Mouse (Mus musculus) MEL (cell line): ENCODE measurements at regions not wholly inside any gene's neighbourhood (a gene's known extent, or its start where the extent isn't known, plus 50 kb on each side); places are given as distances from the start of the nearest gene placed in this dataset.

Experiments used
- DNase-seq: peaks from one replicate; pipeline ENCODE4 v3.0.0; 2011; ENCODE audit warnings: low read depth, low spot score
- H3K27ac ChIP-seq: 2 replicates; pipeline ENCODE4 v1.5.1; 2012; ENCODE audit warnings: low read depth, mild to moderate bottlenecking, control low read depth, low read length, moderate library complexity; ENCODE audit not compliant: control insufficient read depth
- H3K27me3 ChIP-seq, 2 experiments: fragments of 150-350 bp in 1 of 2; sonication (generic) in 1 of 2; 2 replicates each; pipeline ENCODE4 v1.6.1; 2012; ENCODE audit warnings: low read length in 2 of 2, mild to moderate bottlenecking in 2 of 2, improper control_type of control experiment in 1 of 2, moderate library complexity in 1 of 2; ENCODE audit not compliant: insufficient read depth in 2 of 2, control insufficient read depth in 1 of 2
- H3K36me3 ChIP-seq, 2 experiments: 2 replicates each; pipeline ENCODE4 v1.6.1; 2012 to 2014; ENCODE audit warnings: low read length in 2 of 2, improper control_type of control experiment in 1 of 2, inconsistent platforms in 1 of 2, mild to moderate bottlenecking in 1 of 2; ENCODE audit not compliant: insufficient read depth in 2 of 2, control insufficient read depth in 1 of 2
- H3K4me1 ChIP-seq, 2 experiments: fragments of 150-350 bp in 1 of 2; sonication (generic) in 1 of 2; 2 replicates each; pipeline ENCODE4 v1.6.1; 2012; ENCODE audit warnings: low read length in 2 of 2, improper control_type of control experiment in 1 of 2, mild to moderate bottlenecking in 1 of 2; ENCODE audit not compliant: insufficient read depth in 2 of 2, control insufficient read depth in 1 of 2
- H3K4me3 ChIP-seq, 2 experiments: fragments of 150-350 bp in 1 of 2; sonication (generic) in 1 of 2; 2 replicates each; pipeline ENCODE4 v1.5.1; 2012; ENCODE audit warnings: low read depth in 2 of 2, low read length in 2 of 2, mild to moderate bottlenecking in 2 of 2, moderate library complexity in 2 of 2, control low read depth in 1 of 2, improper control_type of control experiment in 1 of 2; ENCODE audit not compliant: control insufficient read depth in 1 of 2, insufficient read depth in 1 of 2
- H3K79me2 ChIP-seq: 2 replicates; pipeline ENCODE4 v1.6.1; 2012; ENCODE audit warnings: mild to moderate bottlenecking, low read length, moderate library complexity; ENCODE audit not compliant: control insufficient read depth, poor library complexity, insufficient read depth
- H3K9ac ChIP-seq: 2 replicates; pipeline ENCODE4 v1.6.1; 2012; ENCODE audit warnings: low read depth, mild to moderate bottlenecking, control low read depth, low read length, moderate library complexity; ENCODE audit not compliant: control insufficient read depth, poor library complexity, severe bottlenecking
- H3K9me3 ChIP-seq: fragments of 150-350 bp; sonication (generic); replicated peaks from 2 replicates; pipeline ENCODE4 v1.6.1; 2012; ENCODE audit warnings: mild to moderate bottlenecking, low read length, improper control_type of control experiment, moderate library complexity; ENCODE audit not compliant: insufficient read depth
- BHLHE40 ChIP-seq: IDR thresholded peaks from 2 replicates; pipeline ENCODE4 v1.6.1; 2012; ENCODE audit warnings: low read depth, mild to moderate bottlenecking, inconsistent platforms, low read length, improper control_type of control experiment, borderline replicate concordance
- CTCF ChIP-seq, 3 experiments: IDR thresholded peaks in 2 of 3; conservative IDR thresholded peaks in 1 of 3; 2 replicates each; pipeline ENCODE4 v1.5.1; 2011 to 2012; ENCODE audit warnings: low read length in 3 of 3, low read depth in 2 of 3, mild to moderate bottlenecking in 2 of 3, improper control_type of control experiment in 1 of 3, inconsistent platforms in 1 of 3, mixed read lengths in 1 of 3, moderate library complexity in 1 of 3; ENCODE audit not compliant: control insufficient read depth in 1 of 3, insufficient read depth in 1 of 3, poor library complexity in 1 of 3, severe bottlenecking in 1 of 3
- E2F4 ChIP-seq: IDR thresholded peaks from 2 replicates; pipeline ENCODE4 v1.6.1; 2011; ENCODE audit warnings: low read depth, low read length, improper control_type of control experiment, borderline replicate concordance
- HCFC1 ChIP-seq: IDR thresholded peaks from 2 replicates; pipeline ENCODE4 v1.6.1; 2012; ENCODE audit warnings: low read depth, mild to moderate bottlenecking, inconsistent platforms, low read length, improper control_type of control experiment, moderate library complexity
- JUND ChIP-seq: IDR thresholded peaks from 2 replicates; pipeline ENCODE4 v1.6.1; 2011; ENCODE audit warnings: low read depth, mild to moderate bottlenecking, improper control_type of control experiment, low read length
- MAFK ChIP-seq: IDR thresholded peaks from 2 replicates; pipeline ENCODE4 v1.6.1; 2011; ENCODE audit warnings: low read depth, mild to moderate bottlenecking, low read length, improper control_type of control experiment, borderline replicate concordance
- MAX ChIP-seq: IDR thresholded peaks from 2 replicates; pipeline ENCODE4 v1.6.1; 2011; ENCODE audit warnings: low read length, improper control_type of control experiment
- MEF2A ChIP-seq: IDR thresholded peaks from 2 replicates; pipeline ENCODE4 v1.6.1; 2014; ENCODE audit warnings: low read depth, mild to moderate bottlenecking, inconsistent platforms, low read length, improper control_type of control experiment; ENCODE audit not compliant: poor library complexity, insufficient replicate concordance, severe bottlenecking; ENCODE audit errors: extremely low read depth
- MXI1 ChIP-seq: IDR thresholded peaks from 2 replicates; pipeline ENCODE4 v1.6.1; 2011; ENCODE audit warnings: mild to moderate bottlenecking, low read depth, low read length, improper control_type of control experiment
- MYB ChIP-seq: IDR thresholded peaks from 2 replicates; pipeline ENCODE4 v1.6.1; 2011; ENCODE audit warnings: mild to moderate bottlenecking, low read depth, low read length, improper control_type of control experiment
- MYC ChIP-seq: IDR thresholded peaks from 2 replicates; pipeline ENCODE4 v1.6.1; 2011; ENCODE audit warnings: low read depth, mild to moderate bottlenecking, low read length, improper control_type of control experiment, moderate library complexity
- NRF1 ChIP-seq: IDR thresholded peaks from 2 replicates; pipeline ENCODE4 v1.6.1; 2014; ENCODE audit warnings: low read depth, mild to moderate bottlenecking, inconsistent platforms, low read length, improper control_type of control experiment, moderate library complexity; ENCODE audit not compliant: poor library complexity, insufficient read depth, severe bottlenecking
- POLR2AphosphoS2 ChIP-seq: IDR thresholded peaks from 2 replicates; pipeline ENCODE4 v1.6.1; 2011; ENCODE audit warnings: low read length, improper control_type of control experiment
- RAD21 ChIP-seq: IDR thresholded peaks from 2 replicates; pipeline ENCODE4 v1.6.1; 2011; ENCODE audit warnings: mild to moderate bottlenecking, low read depth, low read length, improper control_type of control experiment
- RCOR1 ChIP-seq: IDR thresholded peaks from 2 replicates; pipeline ENCODE4 v1.6.1; 2012; ENCODE audit warnings: low read depth, mild to moderate bottlenecking, inconsistent platforms, low read length, improper control_type of control experiment
- TAL1 ChIP-seq: IDR thresholded peaks from 2 replicates; pipeline ENCODE4 v1.6.1; 2012; ENCODE audit warnings: mild to moderate bottlenecking, inconsistent platforms, low read length, moderate library complexity, mixed read lengths
- TCF12 ChIP-seq: IDR thresholded peaks from 2 replicates; pipeline ENCODE4 v1.6.1; 2014; ENCODE audit warnings: low read depth, mild to moderate bottlenecking, inconsistent platforms, low read length, improper control_type of control experiment, moderate library complexity
- UBTF ChIP-seq: IDR thresholded peaks from 2 replicates; pipeline ENCODE4 v1.6.1; 2012; ENCODE audit warnings: low read depth, mild to moderate bottlenecking, inconsistent platforms, low read length, improper control_type of control experiment, moderate library complexity, borderline replicate concordance; ENCODE audit not compliant: insufficient read depth
- USF1 ChIP-seq: IDR thresholded peaks from 2 replicates; pipeline ENCODE4 v1.6.1; 2014; ENCODE audit warnings: low read depth, mild to moderate bottlenecking, inconsistent platforms, low read length, improper control_type of control experiment, moderate library complexity
- USF2 ChIP-seq, 2 experiments: IDR thresholded peaks; 2 replicates each; pipeline ENCODE4 v1.6.1; 2011 to 2012; ENCODE audit warnings: improper control_type of control experiment in 2 of 2, low read length in 2 of 2, borderline replicate concordance in 1 of 2, inconsistent platforms in 1 of 2, low read depth in 1 of 2, mild to moderate bottlenecking in 1 of 2; ENCODE audit not compliant: insufficient read depth in 1 of 2
- ZC3H11A ChIP-seq: IDR thresholded peaks from 2 replicates; pipeline ENCODE4 v1.6.1; 2012; ENCODE audit warnings: low read depth, mild to moderate bottlenecking, inconsistent platforms, low read length, improper control_type of control experiment
- ZKSCAN1 ChIP-seq: IDR thresholded peaks from 2 replicates; pipeline ENCODE4 v1.6.1; 2012; ENCODE audit warnings: low read depth, mild to moderate bottlenecking, inconsistent platforms, low read length, improper control_type of control experiment, moderate library complexity
- ZMIZ1 ChIP-seq: IDR thresholded peaks from 2 replicates; pipeline ENCODE4 v1.6.1; 2012; ENCODE audit warnings: low read depth, mild to moderate bottlenecking, inconsistent platforms, low read length, improper control_type of control experiment, moderate library complexity

DNA sequence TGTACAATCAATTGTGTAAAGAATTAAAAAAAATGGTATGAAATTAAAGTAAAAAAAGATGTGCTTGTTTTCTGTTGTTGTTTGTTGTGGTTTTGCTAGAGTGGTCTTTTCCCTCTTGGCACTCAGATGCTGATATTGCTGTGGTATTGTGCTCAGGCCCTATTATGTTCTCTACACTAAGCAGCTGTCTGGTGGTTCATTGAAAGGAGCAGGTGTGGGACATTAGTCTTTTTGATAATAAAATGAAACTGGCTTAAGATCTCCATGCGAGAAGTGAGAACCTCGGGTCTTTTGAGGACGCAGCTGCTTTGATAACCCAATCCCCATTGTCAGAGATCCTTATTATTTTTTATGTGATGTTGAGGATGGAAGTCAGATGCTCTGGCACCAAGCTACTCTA lies 155.4 kb upstream of the 4930583I09Rik start:
- no peaks in the 10 kb centered on the region for H3K79me2 ChIP-seq
- TF ChIP-seq RCOR1 (no peak), MXI1 (no peak), BHLHE40 (no peak), ZC3H11A (no peak)
- DNase-seq: no peak
- H3K4me3 ChIP-seq: no peak overlapping the region
- no peak overlapping the region for H3K9ac ChIP-seq
- no peaks in the 10 kb centered on the region for H3K9me3 ChIP-seq
- H3K4me1 ChIP-seq: no peaks in the 10 kb centered on the region
- no peaks in the 10 kb centered on the region for H3K36me3 ChIP-seq
- no peaks in the 10 kb centered on the region for H3K27me3 ChIP-seq
- no peak overlapping the region for H3K27ac ChIP-seq

- no peak for TF ChIP-seq JUND
- TF ChIP-seq MYB: no peak
- no peak for TF ChIP-seq MYC
- no peak for TF ChIP-seq RAD21
- TF ChIP-seq TCF12: no peak
- no peak for TF ChIP-seq ZMIZ1
- TF ChIP-seq BHLHE40: no peak
- TF ChIP-seq NRF1: no peak
- no peak for TF ChIP-seq TAL1
- TF ChIP-seq E2F4: no peak
- no peak for TF ChIP-seq MAX
- no peak for TF ChIP-seq USF2 (IDR thresholded peaks at IDR 0.05; ENCODE audit: borderline replicate concordance in 1 of 2, insufficient read depth in 1 of 2, low read depth in 1 of 2, low read length in 2 of 2)
- TF ChIP-seq CTCF (IDR thresholded peaks at IDR 0.05 in 2 of 3, conservative IDR thresholded peaks at IDR 0.05 in 1 of 3; ENCODE audit: control insufficient read depth in 1 of 3, insufficient read depth in 1 of 3, low read depth in 2 of 3, low read length in 3 of 3, poor library complexity in 1 of 3, severe bottlenecking in 1 of 3): no peak
- TF ChIP-seq USF1: no peak
- TF ChIP-seq MAFK: no peak
- TF ChIP-seq ZKSCAN1: no peak
- no peak for TF ChIP-seq UBTF
- TF ChIP-seq POLR2AphosphoS2: no peak
- no peak for TF ChIP-seq MEF2A
- no peak for TF ChIP-seq HCFC1
- TF ChIP-seq, all 39 proteins: peak for 0
- Histone ChIP-seq H3K9me3 (no peaks in the 10 kb centered on the region), H3K9ac (no peak overlapping the region), H3K4me1 (no peaks in the 10 kb centered on the region), H3K36me3 (no peaks in the 10 kb centered on the region), H3K79me2 (no peaks in the 10 kb centered on the region), H3K4me3 (no peak overlapping the region), H3K27me3 (no peaks in the 10 kb centered on the region), H3K27ac (no peak overlapping the region)
- DNase-seq: no peak
Measured at GRCm38 (mm10) chr17:64984276-64985011, 148.6 kb upstream of the 4930583I09Rik start.
